Mouse (Mus musculus) bone marrow macrophage, adult 2 months (primary cell): Measurements from ENCODE around the gene Glod4.

ENCODE experiments used
- CTCF ChIP-seq: IDR thresholded peaks from 2 replicates; pipeline ENCODE4 v1.5.1; 2012; ENCODE audit warnings: low read depth, mild to moderate bottlenecking, low read length, moderate library complexity
- POLR2A ChIP-seq: IDR thresholded peaks from 2 replicates; pipeline ENCODE4 v1.6.1; 2012; ENCODE audit warnings: mild to moderate bottlenecking, low read depth, low read length, borderline replicate concordance

- TF ChIP-seq CTCF (no peak), POLR2A (no peak)
Observed at GRCm38 (mm10) chr11:76084943-76085342, 158.6 kb downstream of the Glod4 start.
